Mouse (Mus musculus) MEL (cell line): ENCODE results near the gene Hoxd11. TPM values are rescaled to one million over a fixed set of nuclear protein-coding genes. Genes with fewer than 3 reads are reported as not detected.

Experiments used
- DNase-seq: peaks from one replicate; pipeline ENCODE4 v3.0.0; 2011; ENCODE audit warnings: low read depth, low spot score
- H3K27ac ChIP-seq: 2 replicates; pipeline ENCODE4 v1.5.1; 2012; ENCODE audit warnings: low read depth, mild to moderate bottlenecking, control low read depth, low read length, moderate library complexity; ENCODE audit not compliant: control insufficient read depth
- H3K27me3 ChIP-seq, 2 experiments: fragments of 150-350 bp in 1 of 2; sonication (generic) in 1 of 2; 2 replicates each; pipeline ENCODE4 v1.6.1; 2012; ENCODE audit warnings: low read length in 2 of 2, mild to moderate bottlenecking in 2 of 2, improper control_type of control experiment in 1 of 2, moderate library complexity in 1 of 2; ENCODE audit not compliant: insufficient read depth in 2 of 2, control insufficient read depth in 1 of 2
- H3K36me3 ChIP-seq, 2 experiments: 2 replicates each; pipeline ENCODE4 v1.6.1; 2012 to 2014; ENCODE audit warnings: low read length in 2 of 2, improper control_type of control experiment in 1 of 2, inconsistent platforms in 1 of 2, mild to moderate bottlenecking in 1 of 2; ENCODE audit not compliant: insufficient read depth in 2 of 2, control insufficient read depth in 1 of 2
- H3K4me1 ChIP-seq, 2 experiments: fragments of 150-350 bp in 1 of 2; sonication (generic) in 1 of 2; 2 replicates each; pipeline ENCODE4 v1.6.1; 2012; ENCODE audit warnings: low read length in 2 of 2, improper control_type of control experiment in 1 of 2, mild to moderate bottlenecking in 1 of 2; ENCODE audit not compliant: insufficient read depth in 2 of 2, control insufficient read depth in 1 of 2
- H3K4me3 ChIP-seq, 2 experiments: fragments of 150-350 bp in 1 of 2; sonication (generic) in 1 of 2; 2 replicates each; pipeline ENCODE4 v1.5.1; 2012; ENCODE audit warnings: low read depth in 2 of 2, low read length in 2 of 2, mild to moderate bottlenecking in 2 of 2, moderate library complexity in 2 of 2, control low read depth in 1 of 2, improper control_type of control experiment in 1 of 2; ENCODE audit not compliant: control insufficient read depth in 1 of 2, insufficient read depth in 1 of 2
- H3K79me2 ChIP-seq: 2 replicates; pipeline ENCODE4 v1.6.1; 2012; ENCODE audit warnings: mild to moderate bottlenecking, low read length, moderate library complexity; ENCODE audit not compliant: control insufficient read depth, poor library complexity, insufficient read depth
- H3K9ac ChIP-seq: 2 replicates; pipeline ENCODE4 v1.6.1; 2012; ENCODE audit warnings: low read depth, mild to moderate bottlenecking, control low read depth, low read length, moderate library complexity; ENCODE audit not compliant: control insufficient read depth, poor library complexity, severe bottlenecking
- H3K9me3 ChIP-seq: fragments of 150-350 bp; sonication (generic); replicated peaks from 2 replicates; pipeline ENCODE4 v1.6.1; 2012; ENCODE audit warnings: mild to moderate bottlenecking, low read length, improper control_type of control experiment, moderate library complexity; ENCODE audit not compliant: insufficient read depth
- CTCF ChIP-seq, 3 experiments: IDR thresholded peaks in 2 of 3; conservative IDR thresholded peaks in 1 of 3; 2 replicates each; pipeline ENCODE4 v1.5.1; 2011 to 2012; ENCODE audit warnings: low read length in 3 of 3, low read depth in 2 of 3, mild to moderate bottlenecking in 2 of 3, improper control_type of control experiment in 1 of 3, inconsistent platforms in 1 of 3, mixed read lengths in 1 of 3, moderate library complexity in 1 of 3; ENCODE audit not compliant: control insufficient read depth in 1 of 3, insufficient read depth in 1 of 3, poor library complexity in 1 of 3, severe bottlenecking in 1 of 3
- ELF1 ChIP-seq: IDR thresholded peaks from 2 replicates; pipeline ENCODE4 v1.6.1; 2014; ENCODE audit warnings: low read depth, mild to moderate bottlenecking, inconsistent platforms, low read length, improper control_type of control experiment, moderate library complexity
- GABPA ChIP-seq: IDR thresholded peaks from 2 replicates; pipeline ENCODE4 v1.6.1; 2012; ENCODE audit warnings: low read depth, mild to moderate bottlenecking, inconsistent platforms, low read length, improper control_type of control experiment, moderate library complexity
- HCFC1 ChIP-seq: IDR thresholded peaks from 2 replicates; pipeline ENCODE4 v1.6.1; 2012; ENCODE audit warnings: low read depth, mild to moderate bottlenecking, inconsistent platforms, low read length, improper control_type of control experiment, moderate library complexity
- JUND ChIP-seq: IDR thresholded peaks from 2 replicates; pipeline ENCODE4 v1.6.1; 2011; ENCODE audit warnings: low read depth, mild to moderate bottlenecking, improper control_type of control experiment, low read length
- KAT2A ChIP-seq: conservative IDR thresholded peaks from 2 replicates; pipeline ENCODE4 v1.6.1; 2012; ENCODE audit warnings: low read depth, low read length, improper control_type of control experiment, inconsistent platforms
- MEF2A ChIP-seq: IDR thresholded peaks from 2 replicates; pipeline ENCODE4 v1.6.1; 2014; ENCODE audit warnings: low read depth, mild to moderate bottlenecking, inconsistent platforms, low read length, improper control_type of control experiment; ENCODE audit not compliant: poor library complexity, insufficient replicate concordance, severe bottlenecking; ENCODE audit errors: extremely low read depth
- MXI1 ChIP-seq: IDR thresholded peaks from 2 replicates; pipeline ENCODE4 v1.6.1; 2011; ENCODE audit warnings: mild to moderate bottlenecking, low read depth, low read length, improper control_type of control experiment
- MYB ChIP-seq: IDR thresholded peaks from 2 replicates; pipeline ENCODE4 v1.6.1; 2011; ENCODE audit warnings: mild to moderate bottlenecking, low read depth, low read length, improper control_type of control experiment
- MYC ChIP-seq: IDR thresholded peaks from 2 replicates; pipeline ENCODE4 v1.6.1; 2011; ENCODE audit warnings: low read depth, mild to moderate bottlenecking, low read length, improper control_type of control experiment, moderate library complexity
- NELFE ChIP-seq: IDR thresholded peaks from 2 replicates; pipeline ENCODE4 v1.6.1; 2011; ENCODE audit warnings: low read depth, low read length, improper control_type of control experiment
- NRF1 ChIP-seq: IDR thresholded peaks from 2 replicates; pipeline ENCODE4 v1.6.1; 2014; ENCODE audit warnings: low read depth, mild to moderate bottlenecking, inconsistent platforms, low read length, improper control_type of control experiment, moderate library complexity; ENCODE audit not compliant: poor library complexity, insufficient read depth, severe bottlenecking
- POLR2AphosphoS2 ChIP-seq: IDR thresholded peaks from 2 replicates; pipeline ENCODE4 v1.6.1; 2011; ENCODE audit warnings: low read length, improper control_type of control experiment
- RAD21 ChIP-seq: IDR thresholded peaks from 2 replicates; pipeline ENCODE4 v1.6.1; 2011; ENCODE audit warnings: mild to moderate bottlenecking, low read depth, low read length, improper control_type of control experiment
- TAL1 ChIP-seq: IDR thresholded peaks from 2 replicates; pipeline ENCODE4 v1.6.1; 2012; ENCODE audit warnings: mild to moderate bottlenecking, inconsistent platforms, low read length, moderate library complexity, mixed read lengths
- TBP ChIP-seq: IDR thresholded peaks from 2 replicates; pipeline ENCODE4 v1.8.0; 2011; ENCODE audit warnings: low read depth, low read length, improper control_type of control experiment
- TCF12 ChIP-seq: IDR thresholded peaks from 2 replicates; pipeline ENCODE4 v1.6.1; 2014; ENCODE audit warnings: low read depth, mild to moderate bottlenecking, inconsistent platforms, low read length, improper control_type of control experiment, moderate library complexity
- USF2 ChIP-seq, 2 experiments: IDR thresholded peaks; 2 replicates each; pipeline ENCODE4 v1.6.1; 2011 to 2012; ENCODE audit warnings: improper control_type of control experiment in 2 of 2, low read length in 2 of 2, borderline replicate concordance in 1 of 2, inconsistent platforms in 1 of 2, low read depth in 1 of 2, mild to moderate bottlenecking in 1 of 2; ENCODE audit not compliant: insufficient read depth in 1 of 2
- ZKSCAN1 ChIP-seq: IDR thresholded peaks from 2 replicates; pipeline ENCODE4 v1.6.1; 2012; ENCODE audit warnings: low read depth, mild to moderate bottlenecking, inconsistent platforms, low read length, improper control_type of control experiment, moderate library complexity
- ZNF384 ChIP-seq: IDR thresholded peaks from 2 replicates; pipeline ENCODE4 v1.6.1; 2012; ENCODE audit warnings: low read depth, mild to moderate bottlenecking, inconsistent platforms, low read length, improper control_type of control experiment
- polyA plus RNA-seq, 2 experiments: library from polyadenylated mRNA; stranded (reverse) in 1 of 2; unstranded in 1 of 2; fragments of >175 nt in 1 of 2; fragments of >200 nt in 1 of 2; gene quantifications; 2 replicates each; pipeline versions ENCODE4 v1.2.1 to v1.2.4; 2012; ENCODE audit warnings: low replicate concordance in 2 of 2, low read depth in 1 of 2; ENCODE audit not compliant: insufficient read length in 2 of 2, insufficient read depth in 1 of 2, missing spikeins in 1 of 2
- total RNA-seq: library from RNA; depleted of rRNA; stranded (reverse); fragments of 300-350 nt; gene quantifications from 2 replicates; pipeline ENCODE4 v1.2.3, GENCODE M21; 2012

Gene Hoxd11
- total and polyA plus RNA-seq, 3 experiments, result not detected

DNA sequence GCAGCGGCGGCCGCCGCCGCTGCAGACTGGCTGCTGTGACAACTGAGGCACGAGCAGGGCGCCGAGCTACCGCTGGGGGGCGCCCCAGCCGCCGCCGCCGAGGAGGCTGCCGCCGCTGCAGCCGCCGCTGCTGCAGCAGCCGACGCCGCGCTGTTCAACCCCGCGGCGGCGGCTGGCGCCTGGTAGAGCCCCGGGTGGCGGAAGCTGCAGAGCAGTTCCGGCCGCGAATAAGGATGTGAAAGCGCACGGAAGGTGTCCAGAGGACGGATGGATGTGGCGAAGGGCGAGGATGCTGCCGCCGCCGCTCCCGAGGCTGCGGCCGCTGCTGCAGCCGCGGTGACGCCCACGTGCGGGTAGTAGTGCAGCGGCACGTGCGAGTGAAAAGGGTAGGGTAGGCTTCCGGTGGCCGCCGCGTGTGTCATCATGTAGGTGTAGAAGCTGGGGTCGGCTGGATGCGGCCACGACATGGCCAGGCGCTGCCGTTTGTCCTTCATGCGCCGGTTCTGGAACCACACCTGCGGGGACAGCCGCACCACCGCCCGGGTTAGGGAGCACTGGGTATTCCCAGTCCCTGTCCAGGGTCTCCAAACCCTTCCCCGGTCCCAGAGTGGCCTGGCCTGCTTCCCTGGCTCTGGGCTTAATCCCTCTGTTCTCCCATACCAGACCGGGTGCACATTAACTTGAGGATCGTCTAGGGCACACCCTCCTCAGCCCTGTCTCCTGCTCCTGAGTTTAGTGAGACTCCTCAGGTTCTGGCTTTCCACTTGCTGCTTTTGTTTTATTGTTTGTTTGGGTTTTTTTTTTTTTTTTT, 23.3 kb upstream of the Hoxd11 start:
- TF ChIP-seq HCFC1 (no peak), POLR2AphosphoS2 (no peak), CTCF (IDR thresholded peaks at IDR 0.05 in 2 of 3, conservative IDR thresholded peaks at IDR 0.05 in 1 of 3; ENCODE audit: control insufficient read depth in 1 of 3, insufficient read depth in 1 of 3, low read depth in 2 of 3, low read length in 3 of 3, poor library complexity in 1 of 3, severe bottlenecking in 1 of 3) (no peak), KAT2A (no peak)
- H3K27me3 ChIP-seq, result peaks cover 0 to 2% of the 10 kb centered on the region in 2 experiments; a peak in 1 of 4 replicates

GRCm38 (mm10) chr2:74656632-74657021, 22.7 kb upstream of the Hoxd11 start:
- no peak for DNase-seq
- Histone ChIP-seq H3K36me3 (no peaks in the 10 kb centered on the region), H3K9ac (no peak overlapping the region), H3K4me1 (no peaks in the 10 kb centered on the region), H3K79me2 (no peaks in the 10 kb centered on the region), H3K9me3 (no peaks in the 10 kb centered on the region), H3K27me3 (no peaks in the 10 kb centered on the region), H3K27ac (no peak overlapping the region), H3K4me3 (no peak overlapping the region)
- TF ChIP-seq TAL1 (no peak), MYC (no peak), MYB (no peak)

More for the DNA sequence above, 23.3 kb upstream of the Hoxd11 start:
- no peaks in the 10 kb centered on the region for H3K9me3 ChIP-seq
- no peaks in the 10 kb centered on the region for H3K4me1 ChIP-seq
- H3K4me3 ChIP-seq, result no peak overlapping the region
- H3K9ac ChIP-seq, result no peak overlapping the region
- no peaks in the 10 kb centered on the region for H3K36me3 ChIP-seq
- H3K27ac ChIP-seq, result no peak overlapping the region
- no peak for DNase-seq
- H3K79me2 ChIP-seq, result no peaks in the 10 kb centered on the region

DNA sequence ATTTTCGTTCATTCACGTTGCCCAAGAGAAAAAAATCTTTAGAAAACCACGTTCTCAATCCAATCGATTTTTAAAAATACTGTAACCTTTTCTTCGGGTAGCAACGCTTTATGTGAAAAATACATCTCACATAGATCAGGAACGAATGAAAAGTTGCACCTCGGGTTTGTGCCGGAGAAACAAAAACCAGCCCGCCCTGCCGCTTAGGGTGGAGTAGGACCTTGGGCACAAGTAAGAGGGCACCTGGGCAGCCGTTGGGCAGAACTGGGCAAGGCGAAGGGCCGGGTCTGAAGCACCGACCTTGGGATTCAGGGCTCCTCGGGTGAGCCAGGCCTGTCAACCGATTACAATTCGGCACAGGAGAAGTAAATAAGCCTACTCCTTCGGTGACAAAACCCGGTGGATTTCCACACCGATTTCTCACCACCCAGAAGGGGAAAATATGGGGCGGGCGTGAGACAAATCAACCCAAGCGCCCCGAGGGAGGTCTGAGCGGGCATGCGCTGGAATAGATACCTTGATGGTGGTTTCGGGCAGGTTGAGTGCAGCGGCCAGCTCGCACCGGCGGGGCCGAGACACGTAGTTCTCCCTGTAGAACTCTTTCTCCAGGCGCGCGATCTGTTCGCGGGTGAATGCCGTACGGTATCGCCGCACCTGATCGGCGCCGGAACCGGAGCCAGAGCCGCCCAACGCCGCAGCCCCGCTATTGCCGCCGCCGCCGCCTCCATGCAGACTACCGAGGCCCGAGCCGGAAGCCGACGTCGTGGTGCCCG, 21.9 kb upstream of the Hoxd11 start:
- H3K9ac ChIP-seq, result no peak overlapping the region
- H3K27me3 ChIP-seq, result no peaks in the 10 kb centered on the region
- TF ChIP-seq NRF1 (no peak), MYC (no peak), MXI1 (no peak), POLR2AphosphoS2 (no peak), JUND (no peak), MEF2A (no peak), ELF1 (no peak), TCF12 (no peak), RAD21 (no peak), HCFC1 (no peak), USF2 (IDR thresholded peaks at IDR 0.05; ENCODE audit: borderline replicate concordance in 1 of 2, insufficient read depth in 1 of 2, low read depth in 1 of 2, low read length in 2 of 2) (no peak), KAT2A (no peak), ZKSCAN1 (no peak), TBP (no peak), GABPA (no peak), ZNF384 (no peak), NELFE (no peak), MYB (no peak)
- TF ChIP-seq, all 39 proteins: peak for 0
- Histone ChIP-seq H3K4me1 (no peaks in the 10 kb centered on the region), H3K79me2 (no peaks in the 10 kb centered on the region), H3K4me3 (no peak overlapping the region), H3K36me3 (no peaks in the 10 kb centered on the region), H3K9me3 (no peaks in the 10 kb centered on the region), H3K27ac (no peak overlapping the region)
- DNase-seq, result no peak
